Mouse (Mus musculus): ENCODE data around the gene Efhb.

Efhb gene

GRCm38 (mm10) chr17:53462603-53463495 is at the start of gene Efhb:
Gene Efhb, minus strand, starts transcription at chr17:53463321.
- DNase-seq (ENCODE audit: low spot score in 2 of 2): peak; percentile 21 to 74

- DNase-seq (ENCODE audit: low spot score in 2 of 2): peak in 1 of 2 experiments; percentile 5
Observed at GRCm38 (mm10) chr17:53512311-53512951, 49.3 kb upstream of the Efhb start.

- DNase-seq (ENCODE audit: low spot score in 2 of 2): no peak
Observed at GRCm38 (mm10) chr17:53502966-53503365, 39.8 kb upstream of the Efhb start.

- DNase-seq (ENCODE audit: low spot score in 2 of 2): no peak
Observed at GRCm38 (mm10) chr17:53489007-53489378, 25.9 kb upstream of the Efhb start.

GRCm38 (mm10) chr17:53488291-53489006 is 25.3 kb upstream of the Efhb start:
- DNase-seq (ENCODE audit: low spot score in 2 of 2): no peak

GRCm38 (mm10) chr17:53480433-53480832 is 17.3 kb upstream of the Efhb start:
- DNase-seq (ENCODE audit: low spot score in 2 of 2): no peak

- peak; percentile 30 to 50 for DNase-seq (ENCODE audit: low spot score in 2 of 2)
Observed at GRCm38 (mm10) chr17:53479604-53480041, 16.5 kb upstream of the Efhb start.

- peak; percentile 99 for DNase-seq (ENCODE audit: low spot score in 2 of 2)
Observed at GRCm38 (mm10) chr17:53478858-53479603, 15.9 kb upstream of the Efhb start, which contains the start of gene Rab5a. Gene Rab5a, plus strand, starts transcription at chr17:53479234.

- DNase-seq (ENCODE audit: low spot score in 2 of 2): no peak
Observed at GRCm38 (mm10) chr17:53478066-53478857, 15.1 kb upstream of the Efhb start.

- no peak for DNase-seq (ENCODE audit: low spot score in 2 of 2)
Observed at GRCm38 (mm10) chr17:53468697-53469096, 5.6 kb upstream of the Efhb start.

- DNase-seq (ENCODE audit: low spot score in 2 of 2): no peak
Observed at GRCm38 (mm10) chr17:53465569-53465968, 2.4 kb upstream of the Efhb start.

- DNase-seq (ENCODE audit: low spot score in 2 of 2): no peak
Observed at GRCm38 (mm10) chr17:53463496-53463840, 347 bp upstream of the Efhb start.

- no peak for DNase-seq (ENCODE audit: low spot score in 2 of 2)
Observed at GRCm38 (mm10) chr17:53456742-53457141, 6.4 kb downstream of the Efhb start.

- DNase-seq (ENCODE audit: low spot score in 2 of 2): no peak
Observed at GRCm38 (mm10) chr17:53456152-53456551, 7.0 kb downstream of the Efhb start.

- DNase-seq (ENCODE audit: low spot score in 2 of 2): peak in 1 of 2 experiments; percentile 44
Observed at GRCm38 (mm10) chr17:53402689-53403306, 60.3 kb downstream of the Efhb start.

GRCm38 (mm10) chr17:53393201-53393600 is 69.9 kb downstream of the Efhb start:
- no peak for DNase-seq (ENCODE audit: low spot score in 2 of 2)

- DNase-seq (ENCODE audit: low spot score in 2 of 2): peak in 1 of 2 experiments; percentile 49
Observed at GRCm38 (mm10) chr17:53389507-53389906, 73.6 kb downstream of the Efhb start.

GRCm38 (mm10) chr17:53387581-53388473 is 75.3 kb downstream of the Efhb start:
- DNase-seq (ENCODE audit: low spot score in 2 of 2): no peak

GRCm38 (mm10) chr17:53386863-53387262 is 76.3 kb downstream of the Efhb start:
- no peak for DNase-seq (ENCODE audit: low spot score in 2 of 2)
